Mouse (Mus musculus) 416B (cell line): ENCODE measurements around the gene Pnck.
A peak's percentile ranks its signal among the peaks of the same experiment; 100 is the strongest.

Experiments
- DNase-seq: peaks from one replicate; pipeline ENCODE4 v3.0.0; 2011; ENCODE audit warnings: low read depth

The Pnck gene

GRCm38 (mm10) chrX:73659575-73660283 lies at the start of gene Pnck:
Gene Pnck (minus strand): TSS chrX:73660117.
- DNase-seq: no peak

- peak; percentile 53 for DNase-seq
Observed at GRCm38 (mm10) chrX:73700472-73700871, 40.6 kb upstream of the Pnck start.

GRCm38 (mm10) chrX:73690917-73691629 lies 31.2 kb upstream of the Pnck start:
- peak; percentile 64 for DNase-seq

- no peak for DNase-seq
Observed at GRCm38 (mm10) chrX:73685629-73686028, 25.7 kb upstream of the Pnck start.

- no peak for DNase-seq
Observed at GRCm38 (mm10) chrX:73684978-73685377, 25.1 kb upstream of the Pnck start.

- DNase-seq: no peak
Observed at GRCm38 (mm10) chrX:73684156-73684555, 24.2 kb upstream of the Pnck start.

GRCm38 (mm10) chrX:73676668-73677067 lies 16.8 kb upstream of the Pnck start:
- DNase-seq: no peak

- no peak for DNase-seq
Observed at GRCm38 (mm10) chrX:73675231-73675630, 15.3 kb upstream of the Pnck start.

- no peak for DNase-seq
Observed at GRCm38 (mm10) chrX:73673968-73674661, 14.2 kb upstream of the Pnck start.

- no peak for DNase-seq
Observed at GRCm38 (mm10) chrX:73673619-73673967, 13.7 kb upstream of the Pnck start.

GRCm38 (mm10) chrX:73672879-73673618 lies 13.1 kb upstream of the Pnck start, which contains the start of gene Slc6a8:
Gene Slc6a8 (plus strand): TSS chrX:73673150.
- no peak for DNase-seq

- peak; percentile 31 for DNase-seq
Observed at GRCm38 (mm10) chrX:73672031-73672431, 12.1 kb upstream of the Pnck start.

GRCm38 (mm10) chrX:73663143-73663542 lies 3.2 kb upstream of the Pnck start:
- peak; percentile 44 for DNase-seq

GRCm38 (mm10) chrX:73660284-73660665 lies 358 bp upstream of the Pnck start:
- DNase-seq: no peak

- DNase-seq: no peak
Observed at GRCm38 (mm10) chrX:73658936-73659574, 862 bp downstream of the Pnck start.

- DNase-seq: no peak
Observed at GRCm38 (mm10) chrX:73658391-73658790, 1.5 kb downstream of the Pnck start.

- peak; percentile 81 for DNase-seq
Observed at GRCm38 (mm10) chrX:73655529-73655928, 4.4 kb downstream of the Pnck start.

GRCm38 (mm10) chrX:73654177-73654576 lies 5.7 kb downstream of the Pnck start:
- DNase-seq: peak; percentile 82

- DNase-seq: peak; percentile 23
Observed at GRCm38 (mm10) chrX:73653392-73653791, 6.5 kb downstream of the Pnck start.

GRCm38 (mm10) chrX:73650869-73651268 lies 9.0 kb downstream of the Pnck start:
- DNase-seq: no peak

- DNase-seq: no peak
Observed at GRCm38 (mm10) chrX:73645121-73645520, 14.8 kb downstream of the Pnck start.
